Mouse (Mus musculus) neural tube, embryonic 10.5 days (tissue): ENCODE measurements at regions not wholly inside any gene's neighbourhood (a gene's known extent, or its start where the extent isn't known, plus 50 kb on each side); places are given as distances from the start of the nearest gene placed in this dataset.

Experiments
- DNase-seq: peaks from one replicate; pipeline ENCODE4 v3.0.0-alpha.2; 2017; ENCODE audit warnings: low spot score; ENCODE audit errors: extremely low spot score

DNA sequence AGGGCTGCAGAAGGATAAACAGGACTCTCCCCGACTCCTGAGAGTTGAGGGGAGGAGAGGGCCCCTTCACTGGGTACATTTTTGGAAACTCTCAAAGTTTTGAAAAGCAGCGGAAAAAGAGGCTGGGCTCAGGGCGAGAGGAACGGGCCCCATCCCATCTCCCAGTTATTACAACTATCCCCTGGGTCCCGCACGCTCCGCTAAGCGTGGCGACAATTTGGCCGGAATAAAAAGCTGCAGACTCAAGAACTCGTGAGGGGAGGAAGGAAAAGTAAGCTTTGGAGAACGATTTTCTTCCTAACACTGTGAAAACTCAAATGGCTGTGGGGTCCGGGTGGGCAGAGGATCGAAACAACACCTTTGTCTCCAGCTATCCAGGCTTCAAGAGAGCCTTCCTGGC, 611.4 kb upstream of the Sall1 start:
- DNase-seq, result no peak

DNA sequence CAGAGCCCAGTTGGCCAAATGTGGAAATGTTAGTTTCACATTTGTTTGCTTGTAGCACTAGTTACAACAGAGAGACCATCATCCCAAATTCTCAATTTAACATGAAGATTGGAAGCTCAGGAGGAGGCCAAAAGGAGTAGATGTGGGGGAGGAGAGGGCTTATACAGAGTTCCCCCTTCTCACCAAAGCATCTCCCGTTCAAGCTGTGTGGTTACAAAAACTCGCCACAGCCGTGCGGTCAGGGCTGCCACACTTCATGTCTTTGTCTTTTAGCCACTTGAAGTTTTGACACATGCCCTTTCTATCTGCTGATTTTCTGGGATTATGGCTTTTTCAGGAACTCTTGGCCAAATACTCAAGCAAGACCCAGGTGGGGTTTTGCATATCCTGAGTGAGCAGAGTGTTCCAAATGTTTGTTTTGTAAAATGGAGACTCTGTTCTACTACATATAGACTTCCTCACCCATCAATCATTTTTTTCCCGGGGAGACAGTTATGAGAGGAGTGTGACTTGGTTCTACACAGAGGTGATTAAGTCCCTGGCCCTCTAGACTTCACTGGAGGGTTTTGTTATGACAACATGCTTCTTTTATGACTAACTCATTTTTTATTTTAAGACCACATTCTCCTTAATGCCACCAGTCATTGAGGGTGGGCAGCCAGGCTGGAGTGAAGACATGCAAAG, 605.4 kb upstream of the Sall1 start:
- no peak for DNase-seq

DNA sequence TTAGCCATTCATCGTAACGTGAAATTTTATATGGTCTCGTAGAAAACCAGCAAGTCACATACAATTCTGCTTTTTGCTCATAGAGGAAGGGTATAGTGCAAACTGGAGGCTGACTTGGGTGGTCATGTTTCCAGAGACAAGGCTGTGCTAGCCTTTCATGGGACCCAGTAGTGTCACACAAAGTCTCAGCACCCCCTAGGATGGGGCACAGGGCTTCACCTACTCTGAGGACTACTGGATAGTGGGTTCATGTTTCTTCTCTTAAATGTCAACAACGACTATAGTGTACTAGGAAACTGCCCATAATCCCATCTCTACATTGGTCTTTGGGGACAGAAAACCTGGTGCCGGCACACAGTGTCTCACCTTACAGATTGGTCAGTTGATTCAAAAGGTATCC, 603.0 kb upstream of the Sall1 start:
- DNase-seq, result no peak

DNA sequence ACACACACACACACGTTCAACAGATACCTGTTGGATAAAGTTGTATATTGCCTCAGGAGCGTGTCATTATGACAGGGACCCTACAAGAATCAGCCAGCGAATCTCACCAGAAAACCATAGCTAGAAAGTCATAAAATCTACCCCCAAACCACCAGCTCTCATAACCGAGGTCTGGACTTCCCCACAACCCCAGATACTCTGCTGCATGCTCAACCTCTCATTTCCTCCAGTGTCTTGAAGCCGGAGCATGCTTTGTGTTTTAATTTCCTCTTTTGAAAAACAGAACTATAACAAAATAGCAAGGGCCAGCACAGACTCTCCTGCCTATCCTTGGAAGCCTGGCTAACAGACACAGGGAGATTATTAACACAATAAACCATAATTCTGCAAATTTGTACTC, 597.4 kb upstream of the Sall1 start:
- no peak for DNase-seq

DNA sequence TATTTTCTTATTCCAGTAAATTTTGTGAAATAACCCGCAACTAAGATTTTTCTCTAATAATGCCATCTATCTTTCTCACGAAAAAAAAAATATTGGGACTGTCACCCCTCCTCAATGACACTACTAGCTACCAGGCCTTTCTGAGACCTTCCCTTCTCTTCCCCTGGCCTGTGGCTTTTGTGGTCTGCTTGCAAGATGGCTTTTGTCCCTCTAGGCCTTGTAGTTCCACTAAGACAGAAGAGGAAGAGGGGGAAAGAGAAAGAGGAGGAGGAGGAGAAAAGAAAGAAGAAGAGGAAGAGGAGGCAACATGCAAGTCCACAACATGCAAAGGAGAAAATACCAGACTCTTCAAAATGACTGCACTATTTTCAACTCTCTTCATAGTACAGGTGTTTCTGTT, 590.9 kb upstream of the Sall1 start:
- DNase-seq, result no peak

DNA sequence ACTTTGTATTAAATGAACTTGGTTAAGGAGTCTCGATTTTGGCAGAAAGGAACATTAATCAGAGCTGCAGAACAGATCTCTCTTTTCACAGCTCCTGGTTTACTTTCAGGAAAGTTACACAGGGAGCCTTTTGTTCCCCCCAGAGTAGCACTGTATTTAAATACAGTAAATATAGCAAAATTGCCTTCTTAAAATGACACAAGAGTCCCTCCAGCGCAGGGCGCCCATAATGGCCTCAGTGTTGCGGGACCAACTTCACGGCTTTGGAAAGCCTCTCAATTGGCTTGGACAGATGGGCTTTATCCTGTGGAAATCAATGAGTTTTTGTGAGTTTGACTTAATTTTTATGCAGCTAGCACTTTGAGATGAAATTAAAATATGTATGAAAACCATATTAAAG, 588.3 kb upstream of the Sall1 start:
- no peak for DNase-seq

DNA sequence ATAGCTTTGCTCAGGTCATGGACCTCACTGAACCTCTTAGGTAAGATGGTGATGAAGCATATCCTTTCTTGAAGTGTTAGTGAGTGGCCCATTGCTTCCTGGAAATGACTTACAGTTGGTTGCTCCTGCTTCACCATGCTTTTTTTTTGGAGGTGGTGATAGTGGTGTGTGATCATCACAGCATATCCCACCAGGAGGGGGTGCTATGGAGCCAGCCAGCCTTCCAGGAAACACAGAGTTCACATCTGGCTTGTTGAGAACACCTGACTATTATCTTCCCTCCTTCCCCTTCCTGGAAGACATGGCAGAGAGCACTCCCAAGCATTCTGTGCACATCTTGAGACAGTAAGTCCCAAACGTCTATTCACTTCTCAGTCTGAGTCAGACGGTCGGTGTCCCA, 586.6 kb upstream of the Sall1 start:
- DNase-seq, result no peak

DNA sequence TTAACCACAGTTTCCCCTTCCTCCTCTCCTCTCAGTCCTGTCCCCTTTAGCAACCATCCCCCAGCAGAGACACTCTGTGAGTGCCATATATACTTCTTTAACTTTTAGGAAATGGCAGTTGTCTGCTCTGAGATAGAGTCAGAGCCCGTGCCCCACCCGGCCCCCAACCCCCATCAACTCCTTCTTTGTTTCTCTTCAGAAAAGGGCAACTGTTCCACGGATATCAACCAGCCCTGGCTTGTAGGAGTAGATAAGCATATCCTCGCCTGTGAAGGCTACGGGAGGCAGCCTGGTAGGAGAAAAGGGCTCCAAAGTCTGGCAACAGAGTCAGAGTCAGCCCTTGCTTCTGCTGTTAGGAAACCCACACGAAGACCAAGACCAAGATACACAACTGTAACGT, 574.1 kb upstream of the Sall1 start:
- DNase-seq, result no peak

DNA sequence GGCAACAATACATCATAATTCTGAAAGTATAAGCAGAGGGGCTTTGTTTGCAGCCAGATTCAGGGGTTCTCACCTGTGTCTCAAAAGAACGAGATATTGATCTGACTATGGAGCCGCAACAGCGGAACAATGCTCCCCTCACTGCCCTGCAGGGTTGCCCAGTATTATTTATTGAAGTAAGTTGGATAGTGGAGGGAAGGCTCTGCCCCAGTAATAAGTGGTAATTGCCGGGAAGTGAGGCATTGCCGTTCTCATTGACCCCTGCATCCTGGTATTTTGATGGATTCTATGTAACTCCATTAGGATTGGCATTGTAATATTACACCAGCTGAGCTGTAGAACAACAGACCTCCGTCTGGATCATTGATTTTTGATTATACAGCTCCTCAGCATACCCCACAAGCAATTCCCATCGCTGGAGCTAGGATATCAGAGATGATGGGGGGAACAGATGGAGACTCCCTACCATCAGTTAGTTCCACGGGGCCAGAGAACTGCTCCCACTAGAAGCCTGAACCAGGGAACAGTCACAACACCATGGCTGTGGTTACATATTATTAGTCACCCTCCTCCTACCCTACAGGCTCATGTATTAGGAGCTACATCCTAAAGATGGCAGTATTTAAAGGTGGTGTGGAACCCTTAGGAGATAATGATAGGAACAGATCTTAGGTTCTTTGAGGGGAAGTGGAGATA, 572.0 kb upstream of the Sall1 start:
- DNase-seq, result no peak

DNA sequence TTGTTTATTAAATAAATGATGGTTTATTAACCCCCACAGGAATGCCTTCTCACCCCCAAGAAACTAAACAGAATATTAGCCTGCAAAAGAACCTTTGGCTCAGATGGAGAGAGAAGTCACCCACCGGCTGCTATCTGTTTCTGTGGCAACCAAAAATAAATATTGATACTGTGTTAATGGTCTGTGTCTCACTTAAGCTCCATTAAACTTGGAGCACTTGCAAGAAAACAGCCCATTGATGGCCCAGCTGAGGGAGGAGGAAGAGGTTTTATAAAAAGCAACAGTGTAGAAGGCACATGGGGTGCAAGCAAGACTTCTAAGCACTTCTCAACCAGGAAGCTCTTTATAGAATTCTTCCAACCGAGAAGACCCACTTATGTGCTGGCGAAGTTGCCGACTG, 565.1 kb upstream of the Sall1 start:
- DNase-seq, result no peak

DNA sequence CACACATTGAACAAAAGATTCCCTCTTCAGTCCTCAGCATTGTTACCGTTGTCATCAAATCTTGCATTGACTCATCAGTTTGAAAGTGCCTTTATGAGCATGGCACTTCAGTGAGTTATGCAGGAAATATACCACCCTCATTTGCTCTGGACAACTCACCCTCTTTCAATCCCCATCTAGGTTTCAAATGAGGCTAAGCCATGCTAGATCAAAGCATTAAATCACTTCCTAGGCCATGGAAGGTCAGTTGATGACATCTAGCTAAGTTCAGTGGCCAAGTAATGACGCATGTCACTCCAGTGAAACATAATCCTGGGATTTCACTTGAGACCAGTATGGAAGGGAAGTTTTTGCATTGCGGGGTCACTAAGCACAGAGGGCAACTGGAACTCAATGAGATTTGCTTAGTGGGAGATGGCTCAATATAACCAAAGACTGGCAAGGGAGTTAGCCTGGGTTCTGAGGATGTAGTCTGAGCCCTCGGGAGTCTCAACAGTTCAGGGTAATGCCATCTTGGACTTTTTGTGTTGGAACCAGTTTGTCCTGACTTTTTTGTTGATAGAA, 562.0 kb upstream of the Sall1 start:
- DNase-seq, result no peak

DNA sequence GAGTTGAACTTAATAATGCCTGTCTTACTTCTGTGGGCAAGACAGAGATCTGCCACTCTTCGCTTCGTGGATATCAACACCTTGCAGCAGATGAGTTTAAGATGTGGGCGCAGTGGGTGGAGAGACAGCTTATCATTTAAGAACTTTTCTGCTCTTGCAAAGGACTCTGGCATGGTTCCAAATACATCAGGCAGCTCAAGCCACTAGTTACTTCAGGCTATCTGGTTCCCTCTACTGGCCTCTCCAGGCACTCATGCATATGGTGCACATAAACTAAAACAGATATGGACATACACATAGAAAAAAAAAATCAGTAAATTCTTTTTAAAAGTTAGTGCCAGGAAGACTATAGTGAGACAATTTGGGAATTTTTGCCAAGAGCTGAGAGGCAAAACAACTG, 560.5 kb upstream of the Sall1 start:
- DNase-seq, result no peak

DNA sequence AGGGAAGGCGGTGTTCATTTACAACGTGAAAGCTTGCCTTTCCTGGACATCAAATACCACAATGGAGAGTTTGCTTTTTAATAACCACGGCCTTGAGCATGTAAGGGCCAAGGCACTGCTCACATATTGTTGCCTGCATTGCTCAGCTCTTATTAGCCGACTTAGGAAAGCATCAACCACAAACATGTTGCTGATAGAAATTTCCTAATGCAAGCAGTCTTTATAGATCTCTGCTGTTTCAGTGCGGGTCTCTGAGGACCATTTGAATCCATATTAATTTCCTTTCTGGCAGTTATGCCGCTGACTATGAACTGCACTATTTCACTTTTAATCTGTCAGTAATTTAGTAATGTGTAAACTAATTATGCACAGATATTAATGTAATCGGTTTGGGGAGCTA, 552.4 kb upstream of the Sall1 start:
- no peak for DNase-seq

DNA sequence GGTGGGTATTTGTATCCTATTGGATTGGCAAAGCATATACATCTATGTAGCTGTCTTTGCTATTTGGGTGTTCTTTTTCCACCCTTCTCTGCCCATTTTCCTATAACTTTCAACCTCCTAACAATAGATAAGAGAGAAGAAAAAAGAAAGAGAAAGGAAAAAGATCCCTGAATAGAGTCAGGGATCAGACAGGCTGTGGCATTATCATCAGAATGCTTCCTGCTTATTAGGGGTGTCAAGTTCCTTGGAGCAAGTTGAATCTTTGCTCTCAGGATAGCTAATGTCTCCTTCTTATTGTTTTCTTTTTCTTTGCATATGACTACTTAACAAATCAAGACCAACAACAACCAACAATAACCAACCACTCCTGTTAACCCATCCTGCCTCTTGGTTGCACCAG, 539.1 kb upstream of the Sall1 start:
- no peak for DNase-seq

DNA sequence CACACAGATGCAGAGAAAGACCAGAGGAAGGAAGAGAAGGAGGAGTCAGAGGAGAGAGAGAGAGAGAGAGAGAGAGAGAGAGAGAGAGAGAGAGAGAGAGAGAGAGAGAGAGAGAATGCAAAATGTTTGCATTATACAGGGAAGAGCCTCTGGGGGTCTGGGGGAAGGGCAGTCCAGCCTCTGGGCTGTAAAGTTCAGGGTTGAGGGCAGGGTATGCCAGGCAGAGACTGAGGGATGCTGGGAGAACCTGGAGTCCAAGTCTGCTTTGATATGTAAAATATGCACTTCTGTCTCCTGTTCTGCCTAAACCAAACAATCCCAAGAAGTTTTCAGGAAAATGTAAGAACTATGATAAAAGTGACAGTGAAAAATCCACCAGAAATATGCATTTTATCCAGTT, 538.6 kb upstream of the Sall1 start:
- DNase-seq, result no peak

DNA sequence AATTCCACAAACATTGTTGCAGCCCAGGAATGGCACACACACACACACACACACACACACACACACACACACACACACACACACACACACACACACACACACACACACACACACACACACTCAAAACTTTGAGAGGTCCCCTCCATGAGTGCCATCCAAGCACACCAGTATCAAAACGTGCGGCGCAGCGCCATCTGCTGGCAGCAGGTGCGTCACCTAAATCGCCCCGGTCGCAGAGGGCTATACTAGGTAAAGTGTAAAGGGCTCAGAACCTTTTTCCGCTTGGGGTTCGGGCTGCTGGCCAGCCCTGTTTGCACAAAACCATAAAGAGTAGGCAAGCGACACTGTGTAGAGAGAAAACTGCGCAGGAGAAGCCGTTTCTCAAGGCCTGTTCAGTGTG, 527.9 kb upstream of the Sall1 start:
- DNase-seq, result peak; percentile 93

DNA sequence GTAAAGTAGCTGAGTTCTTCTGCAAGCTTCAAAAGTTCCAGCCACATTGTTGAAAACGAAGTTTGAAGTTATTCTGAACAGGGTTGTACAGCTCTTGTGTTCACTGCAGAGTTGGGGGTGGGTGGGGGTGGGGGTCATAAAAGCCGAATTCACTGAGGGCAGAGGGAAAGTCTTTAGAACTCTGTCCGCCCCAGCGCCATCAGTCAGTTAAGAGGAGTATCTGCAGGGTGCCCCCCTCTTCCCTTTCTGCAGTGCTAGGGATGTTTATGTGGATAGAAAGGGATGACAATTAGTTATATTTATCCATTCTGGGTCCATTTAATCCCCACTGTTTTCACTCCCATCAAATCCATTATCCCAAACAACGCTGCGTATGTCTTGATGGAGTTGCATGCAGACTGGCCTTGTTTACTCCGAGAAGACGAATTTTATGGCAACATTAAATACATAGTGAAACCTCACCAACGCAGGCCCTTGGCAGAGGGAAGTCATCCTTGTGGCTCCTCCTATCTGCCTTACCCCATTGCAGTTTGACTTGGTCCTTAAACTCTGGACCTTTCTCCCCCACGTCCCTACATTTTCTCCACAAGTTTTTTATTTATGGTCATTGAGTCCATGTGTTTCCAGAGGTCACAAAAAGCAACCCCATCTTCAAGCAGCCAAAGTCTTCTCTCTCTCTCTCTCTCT, 526.8 kb upstream of the Sall1 start:
- no peak for DNase-seq

DNA sequence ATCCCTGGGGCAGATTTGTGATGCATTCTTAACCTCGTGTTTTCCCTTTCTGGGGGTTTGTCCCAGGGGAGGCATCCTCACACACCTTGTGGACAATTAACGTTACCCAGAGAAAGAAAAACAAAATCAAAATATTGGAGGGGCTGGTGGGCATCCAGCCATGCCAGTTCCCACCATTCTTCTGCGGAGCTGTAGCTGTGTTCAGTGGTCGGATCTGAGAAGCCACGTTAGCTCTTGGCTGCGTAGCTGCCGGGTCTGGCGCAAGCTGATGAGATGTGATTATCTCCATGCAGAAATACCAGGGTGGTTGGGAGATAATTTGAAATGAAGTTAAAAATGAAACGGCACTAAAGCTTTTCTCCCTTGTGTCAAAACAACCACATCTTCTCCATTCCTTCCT, 525.4 kb upstream of the Sall1 start:
- no peak for DNase-seq

DNA sequence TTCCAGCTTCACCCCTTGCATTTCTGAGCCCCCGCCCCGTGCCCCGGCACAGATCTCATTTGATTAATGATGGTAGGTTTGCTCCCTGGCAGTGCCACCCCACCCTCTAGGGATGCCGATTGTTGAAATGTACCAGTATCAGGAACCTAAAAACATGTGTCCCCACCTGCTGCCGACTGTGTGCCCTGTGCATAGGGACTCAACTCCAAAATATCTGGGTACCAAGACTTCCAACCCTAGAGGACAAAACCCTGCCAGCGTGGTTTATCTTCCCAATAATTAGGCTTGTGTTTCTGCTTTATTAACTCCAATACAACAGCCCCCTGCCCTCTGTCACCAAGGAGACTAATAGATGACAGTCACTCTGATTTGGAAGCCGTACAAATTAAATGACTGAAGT, 524.7 kb upstream of the Sall1 start:
- DNase-seq, result no peak

DNA sequence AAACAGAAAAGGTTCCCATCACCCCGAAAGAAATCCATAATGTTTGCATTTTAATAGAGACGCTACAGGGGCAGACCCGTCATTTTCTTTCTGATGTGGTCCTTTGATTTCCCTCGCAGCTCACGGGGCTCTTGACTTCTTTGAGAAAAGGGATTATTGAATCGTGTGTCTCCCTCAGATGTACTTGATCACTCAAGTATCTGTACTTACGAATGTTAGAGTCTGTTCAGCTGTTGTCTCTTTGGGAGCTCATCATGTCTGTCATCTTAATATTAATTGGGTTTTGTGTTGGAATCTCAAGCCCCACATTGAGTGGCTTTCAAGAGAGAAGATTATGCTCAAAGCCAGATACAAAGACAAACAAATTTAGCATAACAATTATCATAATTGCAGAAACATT, 523.0 kb upstream of the Sall1 start:
- no peak for DNase-seq

DNA sequence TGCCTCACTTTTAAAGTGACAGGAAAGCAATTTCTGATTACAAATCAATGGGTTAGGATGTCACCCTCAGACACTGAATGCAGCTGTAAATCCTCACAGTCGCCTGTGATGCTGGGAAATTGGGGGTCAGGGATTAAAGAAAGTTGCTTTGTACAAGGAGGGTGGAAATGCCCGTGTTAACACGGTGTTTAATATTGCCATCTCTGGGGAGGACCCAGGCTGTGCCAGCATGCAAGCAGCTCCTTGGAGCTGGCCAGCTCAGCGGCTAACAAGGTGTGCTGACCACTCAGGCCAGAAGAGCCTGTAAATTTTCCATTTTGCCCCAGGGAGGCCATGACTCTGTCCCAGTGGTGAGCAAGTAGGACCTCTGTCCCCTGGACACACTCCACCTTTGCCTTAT, 522.5 kb upstream of the Sall1 start:
- no peak for DNase-seq

DNA sequence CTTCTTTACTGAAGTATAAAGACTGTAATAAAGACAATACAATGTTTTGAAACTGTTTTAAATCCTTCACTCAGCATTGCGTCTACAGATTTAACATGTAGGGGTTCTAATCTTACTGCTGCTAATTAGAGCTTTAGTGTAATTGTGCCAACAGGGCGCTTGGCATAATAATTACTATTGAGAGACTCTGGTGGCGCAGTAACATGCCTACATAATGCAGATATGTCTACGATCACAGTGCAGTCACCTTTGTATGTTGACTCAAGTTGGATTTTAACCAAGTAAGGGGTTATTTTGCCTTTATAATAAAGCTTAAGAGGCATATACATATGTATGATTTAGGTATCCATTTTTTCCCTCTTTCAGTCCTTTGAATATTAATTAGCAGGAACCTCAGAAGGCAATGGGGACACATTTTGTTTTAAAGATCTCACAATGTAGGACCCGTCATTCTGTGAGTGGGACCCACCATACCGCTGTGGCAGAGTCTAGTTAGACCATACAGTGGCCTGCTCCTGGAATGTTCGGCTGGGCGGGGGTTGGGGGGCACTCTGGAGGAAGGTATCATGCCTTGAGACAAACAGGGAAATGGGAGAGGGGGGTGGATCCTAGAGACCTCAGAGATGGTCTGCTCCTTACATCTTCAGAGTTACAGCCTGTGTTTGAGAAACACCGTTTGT, 521.3 kb upstream of the Sall1 start:
- DNase-seq, result no peak
